Comparison of ENCODE assay signal across 12 mouse cellular contexts in genomic region chr2:103583316-103583715, GRCm38 (mm10). TPM values are rescaled to one million over a fixed set of nuclear protein-coding genes. Genes with fewer than 3 reads are reported as not detected.
DNase-seq lines count a peak whose midpoint lies in the region; ATAC-seq and TF ChIP-seq lines count a peak whose summit lies in the region.
"Had no signal": no experiment of that assay in that cellular context is flagged by ENCODE, and none has a peak within 500 bp of the region (broad histone marks: within the 10 kb centered on the region; RNA-seq: fewer than 3 reads in every experiment).

No protein-coding gene starts in this region.

- H3K36me3 ChIP-seq in heart, embryonic 10.5 days = no peaks in the 10 kb centered on the region
- H3K36me3 ChIP-seq in CH12.LX (replicated peaks in 1 of 2; ENCODE audit: control insufficient read depth in 1 of 2, insufficient read depth in 1 of 2, low read length in 1 of 2) = no peaks in the 10 kb centered on the region
- no peaks in the 10 kb centered on the region for H3K36me3 ChIP-seq in heart, embryonic 16.5 days (ENCODE audit: control insufficient read depth, insufficient read depth)
- H3K36me3 ChIP-seq: embryonic facial prominence, embryonic 13.5 days; G1E; limb, embryonic 13.5 days had no signal

- TF ChIP-seq RAD21 in CH12.LX (IDR thresholded peaks at IDR 0.05; ENCODE audit: low read depth, low read length) = no peak

- no peak for TF ChIP-seq EP300 in CH12.LX (IDR thresholded peaks at IDR 0.05; ENCODE audit: low read length)

- H3K4me1 ChIP-seq in heart, embryonic 10.5 days = peaks cover 91% of the 10 kb centered on the region
- H3K4me1 ChIP-seq in CH12.LX (ENCODE audit: control insufficient read depth in 1 of 2, insufficient read depth in 2 of 2) = peaks cover 10 to 25% of the 10 kb centered on the region in 2 experiments
- H3K4me1 ChIP-seq in heart, embryonic 16.5 days (ENCODE audit: control insufficient read depth, insufficient read depth, low read length) = peaks cover 76% of the 10 kb centered on the region

- H3K27me3 ChIP-seq in heart, embryonic 10.5 days (ENCODE audit: insufficient read depth, poor library complexity, severe bottlenecking) = no peaks in the 10 kb centered on the region
- H3K27me3 ChIP-seq in CH12.LX (replicated peaks) = no peaks in the 10 kb centered on the region
- no peaks in the 10 kb centered on the region for H3K27me3 ChIP-seq in heart, embryonic 16.5 days (ENCODE audit: control insufficient read depth, insufficient read depth, low read length)
- H3K27me3 ChIP-seq: embryonic facial prominence, embryonic 13.5 days; limb, embryonic 13.5 days had no signal

- H3K79me2 ChIP-seq in CH12.LX (replicated peaks; ENCODE audit: control insufficient read depth, extremely low read depth, insufficient read depth, poor library complexity, severe bottlenecking) = 0 out of 2 replicates have a peak, but pooled peaks cover under 1% of the 10 kb centered on the region

- in situ Hi-C loops in CH12.LX (cut with MboI; ENCODE audit: low pct_ligation_motif_present, low pct_unique_long_range_greater_than_20kb, low sequenced_read_pairs) = no loop called here

- dilution Hi-C loops in CH12.LX (cut with MboI; ENCODE audit: extremely low pct_ligation_motif_present, extremely low pct_unique_long_range_greater_than_20kb, low sequenced_read_pairs) = no loop called here

- intact Hi-C loops in heart, postnatal 25 days (cut with DNase I) = no loop called here

- H3K4me3 ChIP-seq in heart, embryonic 10.5 days = no peak overlapping the region
- no peak overlapping the region for H3K4me3 ChIP-seq in CH12.LX (replicated peaks in 1 of 3; ENCODE audit: low read depth in 2 of 3, low read length in 2 of 3, poor library complexity in 1 of 3)
- H3K4me3 ChIP-seq in heart, embryonic 16.5 days (ENCODE audit: low read length) = no peak overlapping the region
- H3K4me3 ChIP-seq: embryonic facial prominence, embryonic 13.5 days; limb, embryonic 13.5 days had no signal

- peak overlapping the region; percentile 57; the same call in 1 of the 2 replicates for H3K27ac ChIP-seq in heart, embryonic 10.5 days
- H3K27ac ChIP-seq in CH12.LX (ENCODE audit: insufficient read depth, low read depth) = no peak overlapping the region
- no peak overlapping the region; the same call in 1 of the 2 replicates for H3K27ac ChIP-seq in heart, embryonic 16.5 days (ENCODE audit: low read length)
- H3K27ac ChIP-seq: embryonic facial prominence, embryonic 13.5 days; limb, embryonic 13.5 days had no signal

- no peaks in the 10 kb centered on the region for H3K9me3 ChIP-seq in heart, embryonic 10.5 days
- H3K9me3 ChIP-seq in CH12.LX (replicated peaks; ENCODE audit: low read length) = no peaks in the 10 kb centered on the region
- no peaks in the 10 kb centered on the region for H3K9me3 ChIP-seq in heart, embryonic 16.5 days (replicated peaks; ENCODE audit: control insufficient read depth, low read length)
- H3K9me3 ChIP-seq: embryonic facial prominence, embryonic 13.5 days; G1E; limb, embryonic 13.5 days had no signal

- ATAC-seq in heart, embryonic 16.5 days (replicated peaks; ENCODE audit: extremely low read depth, insufficient read depth, low FRiP score) = 0 out of 2 replicates have a peak, but pooled peaks have one; percentile 6
- peak; percentile 95 for ATAC-seq in megakaryocyte, adult 5-6 weeks (ENCODE audit: poor library complexity, severe bottlenecking)
- ATAC-seq in erythroblast, adult 5-6 weeks (replicated peaks; ENCODE audit: low FRiP score, poor library complexity, severe bottlenecking) = no peak
- ATAC-seq: midbrain, embryonic 16.5 days had no signal

- no peak overlapping the region; the same call in 1 of the 2 replicates for H3K4me2 ChIP-seq in CH12.LX (ENCODE audit: insufficient read depth, low read depth, poor library complexity, severe bottlenecking)
- no peak overlapping the region for H3K4me2 ChIP-seq in heart, embryonic 16.5 days (ENCODE audit: low read depth, low read length)
- H3K4me2 ChIP-seq: embryonic facial prominence, embryonic 13.5 days; limb, embryonic 13.5 days had no signal

- WGBS in heart, embryonic 10.5 days = 55% methylated on average over 3 of the region's 3 CpGs
- 32% methylated on average over 3 of the region's 3 CpGs for whole genome bisulfite sequencing in heart, embryonic 16.5 days

- DNase-seq in heart, embryonic 10.5 days (ENCODE audit: low spot score) = no peak
- DNase-seq in heart, postnatal 25 days (ENCODE audit: low spot score) = no peak
- DNase-seq in CH12.LX (ENCODE audit: extremely low read depth) = peak; percentile 46
- no peak for DNase-seq in left cerebral cortex, adult 9 months (ENCODE audit: low spot score in 2 of 2)
- no peak for DNase-seq in cerebellum, adult 11-12 months

- H3K9ac ChIP-seq in CH12.LX (ENCODE audit: insufficient read depth, low read depth) = peak overlapping the region; percentile 9
- H3K9ac ChIP-seq in heart, embryonic 16.5 days (ENCODE audit: low read length) = no peak overlapping the region
- H3K9ac ChIP-seq: embryonic facial prominence, embryonic 13.5 days; limb, embryonic 13.5 days had no signal

- no peak for TF ChIP-seq CTCF in CH12.LX (conservative IDR thresholded peaks at IDR 0.05 in 1 of 2, IDR thresholded peaks at IDR 0.05 in 1 of 2; ENCODE audit: low read depth in 2 of 2, low read length in 2 of 2)

- TF ChIP-seq POLR2A in CH12.LX (IDR thresholded peaks at IDR 0.05; ENCODE audit: low read depth, low read length) = no peak

TF ChIP-seq in CH12.LX, 34 proteins besides CTCF, POLR2A, EP300 and RAD21:
- no peak for TF ChIP-seq GABPA (IDR thresholded peaks at IDR 0.05; ENCODE audit: insufficient replicate concordance, low read depth, low read length)
- TF ChIP-seq MXI1 (IDR thresholded peaks at IDR 0.05; ENCODE audit: low read depth, low read length) = peak; percentile 36; the same call in 1 of the 2 replicates
- TF ChIP-seq TCF12 (IDR thresholded peaks at IDR 0.05; ENCODE audit: low read depth, low read length) = peak; percentile 22; the same call in 1 of the 2 replicates
- TF ChIP-seq ETS1 (conservative IDR thresholded peaks at IDR 0.05; ENCODE audit: low read depth, low read length) = peak; percentile 32; the same call in 1 of the 2 replicates
- no peak for TF ChIP-seq USF2 (conservative IDR thresholded peaks at IDR 0.05; ENCODE audit: low read depth, low read length)
- peak; percentile 55; the same call in 1 of the 2 replicates for TF ChIP-seq MAZ (IDR thresholded peaks at IDR 0.05; ENCODE audit: low read depth, low read length)
- 0 out of 2 replicates have a peak, but pooled peaks have one; percentile 21 for TF ChIP-seq HCFC1 (IDR thresholded peaks at IDR 0.05; ENCODE audit: low read depth, low read length)
- TF ChIP-seq MYC (IDR thresholded peaks at IDR 0.05; ENCODE audit: low read depth, low read length) = peak; percentile 58; the same call in 1 of the 2 replicates
- TF ChIP-seq MAX (IDR thresholded peaks at IDR 0.05; ENCODE audit: low read length) = 0 out of 2 replicates have a peak, but pooled peaks have one; percentile 16

RNA-seq across cellular contexts. Expression of gene Abtb2, which starts 17.2 kb away (rescaled TPM):
- polyA plus RNA-seq in heart, embryonic 10.5 days (2016; fragmentation: Nextera tagmentation; extraction: Ambion mirVana) = 19.0 and 33.2 TPM in 2 replicates
- 10 to 100 TPM; 23.2 to 26.2 TPM for total RNA-seq in heart, postnatal 25 days (2021)
- total RNA-seq in CH12.LX (2012; rRNA removed) = 6.3 and 7.7 TPM in 2 replicates
- total RNA-seq in CH12.LX (2014; rRNA removed) = 2.4 and 2.9 TPM in 2 replicates
- polyA plus RNA-seq in CH12.LX (2012; ENCODE audit: insufficient read length, low read depth) = 3.8 and 3.9 TPM in 2 replicates
- 19.9 and 23.2 TPM in 2 replicates for polyA plus RNA-seq in heart, embryonic 16.5 days (2015; fragmentation: Nextera tagmentation; extraction: Ambion mirVana)
- total RNA-seq in megakaryocyte, adult 5-6 weeks (2015) = 3.8 TPM in 2 replicates
- total RNA-seq in megakaryocyte, adult 5-6 weeks (2017) = 3.1 and 3.8 TPM in 2 replicates
- 0.38 TPM in 1 of 2 replicates, not detected in the other for total RNA-seq in erythroblast, adult 5-6 weeks (2015; ENCODE audit: low replicate concordance)
- total RNA-seq in erythroblast, adult 5-6 weeks (2017; ENCODE audit: low replicate concordance) = 1.7 and 4.0 TPM in 2 replicates
- polyA plus RNA-seq: G1E had no signal
